Mouse (Mus musculus): ENCODE results near the gene Ptprn. TPM values are rescaled to one million over a fixed set of nuclear protein-coding genes. Genes with fewer than 3 reads are reported as not detected.

The Ptprn gene
- total RNA-seq, 2 experiments from 2014 or later, result 395 to 416 TPM

GRCm38 (mm10) chr1:75277195-75278188 is 13.2 kb upstream of the Ptprn start:
- no peak for TF ChIP-seq CTCF (conservative IDR thresholded peaks at IDR 0.05)
- peak overlapping the region; percentile 49 for H3K4me3 ChIP-seq
- peak overlapping the region; percentile 29; the same call in 1 of the 2 replicates for H3K27ac ChIP-seq
- DNase-seq (ENCODE audit: low spot score in 2 of 2), result no peak

GRCm38 (mm10) chr1:75262969-75263951 is 1.0 kb downstream of the Ptprn start:
- TF ChIP-seq CTCF (conservative IDR thresholded peaks at IDR 0.05), result no peak
- H3K4me3 ChIP-seq, result peak overlapping the region; percentile 67
- H3K27ac ChIP-seq, result peak overlapping the region; percentile 95
- peak in 1 of 2 experiments; percentile 62 for DNase-seq (ENCODE audit: low spot score in 2 of 2)

- H3K27ac ChIP-seq, result no peak overlapping the region
- no peak for TF ChIP-seq CTCF (conservative IDR thresholded peaks at IDR 0.05)
- H3K4me3 ChIP-seq, result no peak overlapping the region
- DNase-seq (ENCODE audit: low spot score in 2 of 2), result no peak
Measured at GRCm38 (mm10) chr1:75261278-75261677, 3.0 kb downstream of the Ptprn start.

GRCm38 (mm10) chr1:75255516-75256046 is 8.7 kb downstream of the Ptprn start:
- no peak overlapping the region for H3K27ac ChIP-seq
- no peak for TF ChIP-seq CTCF (conservative IDR thresholded peaks at IDR 0.05)
- H3K4me3 ChIP-seq, result no peak overlapping the region
- DNase-seq (ENCODE audit: low spot score in 2 of 2), result no peak

- no peak overlapping the region for H3K4me3 ChIP-seq
- DNase-seq (ENCODE audit: low spot score in 2 of 2), result no peak
- no peak; the same call in none of the 2 replicates for TF ChIP-seq CTCF (conservative IDR thresholded peaks at IDR 0.05)
- H3K27ac ChIP-seq, result peak overlapping the region; percentile 61; the same call in 1 of the 2 replicates
Measured at GRCm38 (mm10) chr1:75254625-75255013, 9.7 kb downstream of the Ptprn start.

GRCm38 (mm10) chr1:75253849-75254624 is 10.3 kb downstream of the Ptprn start:
- Histone ChIP-seq H3K27ac (peak overlapping the region; percentile 61; the same call in 1 of the 2 replicates), H3K4me3 (no peak overlapping the region)
- TF ChIP-seq CTCF (conservative IDR thresholded peaks at IDR 0.05), result peak; percentile 97
- DNase-seq (ENCODE audit: low spot score in 2 of 2), result peak; percentile 75 to 91

GRCm38 (mm10) chr1:75253029-75253428 is 11.3 kb downstream of the Ptprn start:
- no peak overlapping the region for H3K4me3 ChIP-seq
- no peak overlapping the region for H3K27ac ChIP-seq
- no peak for DNase-seq (ENCODE audit: low spot score in 2 of 2)
- TF ChIP-seq CTCF (conservative IDR thresholded peaks at IDR 0.05), result peak; percentile 66

GRCm38 (mm10) chr1:75252308-75252707 is 12.0 kb downstream of the Ptprn start:
- no peak for TF ChIP-seq CTCF (conservative IDR thresholded peaks at IDR 0.05)
- Histone ChIP-seq H3K27ac (no peak overlapping the region), H3K4me3 (no peak overlapping the region)
- no peak for DNase-seq (ENCODE audit: low spot score in 2 of 2)

GRCm38 (mm10) chr1:75251112-75251970 is 13.0 kb downstream of the Ptprn start:
- peak overlapping the region; percentile 51; the same call in 1 of the 2 replicates for H3K27ac ChIP-seq

GRCm38 (mm10) chr1:75250498-75250897 is 13.8 kb downstream of the Ptprn start:
- TF ChIP-seq CTCF (conservative IDR thresholded peaks at IDR 0.05), result no peak
- Histone ChIP-seq H3K27ac (0 out of 2 replicates have a peak overlapping the region, but pooled peaks have one; percentile 6), H3K4me3 (no peak overlapping the region)
- no peak for DNase-seq (ENCODE audit: low spot score in 2 of 2)

More at GRCm38 (mm10) chr1:75251112-75251970, 13.0 kb downstream of the Ptprn start:
- peak; percentile 96 for TF ChIP-seq CTCF (conservative IDR thresholded peaks at IDR 0.05)
- peak overlapping the region; percentile 5; the same call in 1 of the 2 replicates for H3K4me3 ChIP-seq
- DNase-seq (ENCODE audit: low spot score in 2 of 2), result peak in 1 of 2 experiments; percentile 61

Measured in layer of hippocampus, adult 2 months (tissue).